Mouse (Mus musculus) heart, adult 2 months (tissue): ENCODE data around the gene Shb.

Source experiments
- CTCF ChIP-seq: fragments of 200-600 bp; IDR thresholded peaks from 2 replicates; pipeline ENCODE4 v1.8.1; 2022; ENCODE audit warnings: antibody characterized with exemption, mild to moderate bottlenecking, moderate library complexity
- EP300 ChIP-seq: fragments of 200-500 bp; IDR thresholded peaks from 2 replicates; pipeline ENCODE4 v1.6.1; 2011; ENCODE audit warnings: low read depth, low read length, control low read depth; ENCODE audit not compliant: insufficient read depth
- POLR2A ChIP-seq: fragments of 200-500 bp; IDR thresholded peaks from 2 replicates; pipeline ENCODE4 v1.6.1; 2011; ENCODE audit warnings: mild to moderate bottlenecking, low read depth, low read length, control low read depth; ENCODE audit not compliant: insufficient read depth

- TF ChIP-seq CTCF = no peak
- no peak for TF ChIP-seq POLR2A
- TF ChIP-seq EP300 = no peak
Measured at GRCm38 (mm10) chr4:45517399-45517798, 14.9 kb downstream of the Shb start.
